Mouse (Mus musculus): ENCODE measurements around the gene Vtcn1.

The Vtcn1 gene

DNA sequence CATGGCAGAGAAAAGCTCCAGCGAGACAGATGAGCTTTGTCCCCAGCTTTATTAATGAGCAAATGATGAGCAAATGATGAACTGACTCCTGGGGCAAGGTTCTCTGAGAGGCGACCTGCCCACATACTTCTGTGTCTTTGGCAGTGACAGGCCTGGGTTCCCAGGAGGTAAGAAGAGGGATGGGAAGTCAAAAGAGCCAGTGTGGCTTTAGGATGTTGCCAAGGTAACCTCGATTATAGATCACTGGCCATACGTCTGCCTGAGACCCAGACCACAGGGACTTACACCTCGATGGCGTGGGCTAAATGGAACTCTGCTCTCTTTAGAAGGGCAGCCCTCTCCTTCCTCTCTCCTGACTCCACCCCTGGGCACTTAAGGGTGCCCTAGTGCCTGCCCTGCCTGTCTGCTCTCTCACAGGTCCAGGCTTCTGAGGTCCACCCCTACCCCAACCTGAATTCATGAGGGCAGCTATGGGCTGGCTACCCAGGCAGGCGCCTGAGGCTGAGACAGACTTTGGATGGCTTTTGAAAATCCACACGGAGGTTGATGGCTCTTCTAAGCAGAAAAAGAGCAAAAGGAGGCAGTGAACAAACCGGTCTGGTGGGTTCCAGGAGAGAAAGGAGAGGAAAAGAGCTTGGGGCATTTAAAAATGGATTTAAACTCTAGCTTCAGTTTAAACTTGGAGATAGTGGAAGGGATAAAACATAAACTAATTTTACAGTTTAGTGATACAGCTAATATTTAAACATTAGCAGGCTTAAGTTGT lies 31.0 kb downstream of the Vtcn1 start:
- no peak for DNase-seq (ENCODE audit: low read depth, low spot score)

DNA sequence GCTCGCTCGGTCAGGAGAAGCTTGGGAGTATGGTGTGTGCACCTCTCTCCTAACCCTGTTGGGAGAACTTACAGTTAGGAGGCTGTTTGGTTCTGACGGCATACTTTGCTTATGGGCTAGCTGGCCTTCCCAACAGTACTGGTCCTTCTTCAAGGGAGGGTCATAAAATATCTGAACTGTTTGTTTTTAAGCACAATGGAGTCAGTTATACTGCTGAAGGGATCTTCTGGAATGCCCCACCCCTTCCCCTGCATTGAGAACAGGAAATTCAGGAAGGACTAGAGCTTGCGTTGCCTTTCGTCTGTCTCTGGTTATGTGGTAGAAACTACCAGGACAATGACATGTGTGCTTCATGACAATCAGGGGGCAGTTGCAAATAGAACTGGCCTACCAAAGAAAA lies 31.9 kb downstream of the Vtcn1 start:
- no peak for DNase-seq (ENCODE audit: low read depth, low spot score)

- no peak for DNase-seq (ENCODE audit: low read depth, low spot score)
These were observed 33.2 kb downstream of the Vtcn1 start for GRCm38 (mm10) chr3:100858334-100859002.

GRCm38 (mm10) chr3:100861307-100862303 lies 36.3 kb downstream of the Vtcn1 start:
- DNase-seq (ENCODE audit: low read depth, low spot score): no peak

DNA sequence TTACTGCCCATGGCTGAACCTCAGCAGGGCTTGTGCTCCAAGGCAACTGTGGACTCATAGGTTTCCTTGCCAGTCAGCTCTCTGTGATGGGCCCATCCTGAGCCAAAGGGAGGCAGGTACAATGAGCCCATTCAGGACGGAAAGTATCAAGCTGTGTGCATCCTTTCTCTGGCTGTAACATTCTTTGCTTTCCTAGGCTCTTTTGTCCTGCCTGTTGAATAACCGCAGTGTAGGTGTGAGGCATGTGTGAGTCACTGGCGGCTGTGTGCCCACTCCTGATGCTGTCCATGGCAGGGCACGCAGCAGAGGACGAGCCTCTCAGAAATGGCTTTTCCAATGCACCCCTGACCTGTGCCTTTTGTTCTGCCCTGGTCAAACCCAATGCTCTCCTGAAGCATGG lies 41.7 kb downstream of the Vtcn1 start:
- DNase-seq (ENCODE audit: low read depth, low spot score): peak; percentile 86

GRCm38 (mm10) chr3:100877057-100877456 lies 51.8 kb downstream of the Vtcn1 start:
- no peak for DNase-seq (ENCODE audit: low read depth, low spot score)

DNA sequence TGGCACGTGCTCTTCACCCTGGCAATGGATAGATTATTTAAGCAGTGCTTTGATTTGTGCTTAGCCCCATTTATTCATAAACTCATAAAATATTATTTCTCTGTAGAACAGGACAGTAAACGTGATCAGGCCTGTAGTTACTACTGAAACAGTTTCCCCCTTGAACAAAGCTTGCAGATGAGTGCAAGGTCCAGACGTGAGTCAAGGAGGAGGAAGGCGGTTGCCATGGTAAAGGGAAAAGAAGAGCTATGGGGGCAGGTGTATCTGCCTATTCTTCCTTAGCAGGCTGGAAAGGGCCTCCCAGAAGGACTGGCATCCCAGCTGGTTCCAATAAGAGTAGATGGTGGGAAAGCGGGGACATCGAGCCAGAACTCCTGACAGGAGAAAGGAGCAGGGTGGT lies 56.1 kb downstream of the Vtcn1 start:
- no peak for DNase-seq (ENCODE audit: low read depth, low spot score)

DNA sequence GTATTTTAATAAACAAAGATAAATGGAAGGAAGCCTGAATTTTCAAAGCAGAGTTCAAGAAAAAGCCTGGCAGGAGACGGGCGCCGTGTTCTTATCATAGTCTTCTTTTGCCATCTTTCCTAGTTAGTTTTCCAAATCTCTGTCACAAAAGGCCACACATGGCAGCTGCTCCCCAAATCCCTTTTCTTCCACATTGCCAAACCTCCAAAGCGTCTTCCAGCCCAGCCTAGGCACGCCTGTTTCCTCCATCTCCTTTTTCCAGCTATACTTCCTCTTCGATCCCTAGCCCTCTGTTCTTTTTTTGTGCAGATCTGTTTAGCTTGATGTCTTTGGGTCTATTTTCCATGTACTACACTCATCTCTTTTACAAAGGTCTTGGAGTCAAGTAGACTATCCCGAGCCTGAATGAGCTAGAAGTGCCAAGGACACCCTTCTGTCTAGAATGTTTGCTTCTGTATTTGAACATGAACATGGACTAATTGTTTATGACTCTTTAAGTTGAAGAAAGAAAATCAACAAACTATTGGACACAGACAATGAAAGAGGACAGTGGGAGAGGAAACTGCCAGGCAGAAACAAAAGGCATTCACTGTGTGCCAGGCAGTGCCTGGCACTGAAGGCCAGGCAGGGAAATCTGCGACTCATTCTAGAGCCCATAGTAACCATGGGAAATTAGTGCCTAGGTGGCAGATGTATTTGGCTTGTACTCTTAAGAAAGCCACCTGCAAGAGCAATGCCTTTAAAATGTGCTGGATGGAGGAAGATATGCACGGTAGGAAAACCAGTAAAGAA lies 56.8 kb downstream of the Vtcn1 start:
- DNase-seq (ENCODE audit: low read depth, low spot score): no peak

- no peak for DNase-seq (ENCODE audit: low read depth, low spot score)
These were observed 64.0 kb downstream of the Vtcn1 start for GRCm38 (mm10) chr3:100889234-100889633.

DNA sequence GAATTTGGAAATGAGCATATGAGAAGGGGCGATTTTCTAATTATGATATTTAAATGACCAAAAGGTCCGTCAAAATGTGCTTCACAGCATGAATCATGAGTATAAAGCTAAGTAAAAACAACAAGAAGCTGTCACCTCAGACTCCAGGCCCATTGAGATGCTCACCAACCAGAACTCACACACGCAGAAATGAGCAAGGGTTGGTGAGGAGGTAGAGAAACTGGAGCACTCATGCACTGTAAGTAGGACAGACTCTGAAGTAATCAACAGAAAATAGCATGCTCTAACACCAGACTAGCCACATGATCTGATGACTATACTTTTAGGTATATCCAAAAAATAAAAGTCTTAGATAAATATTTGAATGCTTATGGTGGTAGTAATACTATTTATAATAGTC lies 65.1 kb downstream of the Vtcn1 start:
- DNase-seq (ENCODE audit: low read depth, low spot score): no peak

DNA sequence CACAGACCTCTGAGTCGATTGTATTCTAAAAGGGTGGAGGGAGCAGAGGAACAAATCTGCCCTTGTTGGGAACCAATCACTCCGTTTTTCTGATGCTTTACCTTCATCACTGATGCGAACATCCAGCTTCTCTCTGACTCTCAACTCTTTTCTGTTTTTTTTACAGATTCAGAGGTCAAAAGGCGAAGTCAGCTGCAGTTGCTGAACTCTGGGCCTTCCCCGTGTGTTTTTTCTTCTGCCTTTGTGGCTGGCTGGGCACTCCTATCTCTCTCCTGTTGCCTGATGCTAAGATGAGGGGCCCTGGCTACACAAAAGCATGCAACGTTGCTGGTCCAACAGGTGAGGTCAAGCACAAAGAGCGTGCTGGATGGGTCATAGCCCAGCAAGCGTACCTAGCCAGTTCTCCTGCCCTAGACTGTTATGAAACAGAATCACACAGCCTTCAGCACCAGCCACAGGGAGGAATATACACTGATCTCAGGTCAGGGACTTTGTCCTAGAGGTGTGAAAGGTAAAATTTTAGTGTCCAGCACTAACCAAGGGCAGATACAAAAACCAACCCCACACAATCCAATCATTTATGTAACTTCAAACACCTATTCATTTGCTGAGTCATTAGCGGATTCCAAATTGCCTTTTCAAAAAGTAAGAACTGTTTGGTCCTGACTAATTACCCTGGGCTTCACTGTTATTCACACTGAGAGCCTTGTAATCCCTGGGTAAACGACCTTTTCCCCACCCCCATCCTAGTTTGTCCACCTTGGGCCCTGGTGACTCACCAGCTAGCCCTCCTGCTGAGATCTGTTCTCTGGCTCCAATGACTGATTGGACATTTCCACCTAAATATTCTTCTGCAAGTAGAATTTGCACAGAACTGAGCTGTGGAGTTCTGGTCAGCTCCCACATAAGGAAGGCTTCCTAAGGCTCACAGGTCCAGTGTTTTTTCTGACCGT lies 67.4 kb downstream of the Vtcn1 start:
- peak; percentile 16 for DNase-seq (ENCODE audit: low read depth, low spot score)

GRCm38 (mm10) chr3:100895500-100895899 lies 70.2 kb downstream of the Vtcn1 start:
- no peak for DNase-seq (ENCODE audit: low read depth, low spot score)

DNA sequence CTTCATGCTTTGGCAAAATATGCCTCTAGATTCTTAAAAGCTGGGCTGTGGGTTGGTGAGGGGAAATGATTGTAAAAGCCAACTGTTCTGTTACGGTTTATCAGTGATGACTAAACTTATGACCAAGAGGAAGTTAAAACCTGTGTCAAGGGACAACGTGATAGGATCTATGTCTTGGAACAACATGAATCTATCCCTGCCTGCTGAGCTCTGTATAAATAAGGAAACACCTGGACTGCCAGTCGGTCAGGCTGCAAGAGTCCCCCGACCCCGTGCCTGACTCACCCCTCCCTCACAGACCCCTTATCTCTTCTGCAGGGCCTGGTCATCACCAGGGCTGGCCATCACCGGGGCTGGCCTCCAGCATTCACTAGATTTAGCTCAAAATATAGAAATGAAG lies 80.9 kb downstream of the Vtcn1 start:
- DNase-seq (ENCODE audit: low read depth, low spot score): no peak

- peak; percentile 41 for DNase-seq (ENCODE audit: low read depth, low spot score)
These were observed 81.7 kb downstream of the Vtcn1 start for GRCm38 (mm10) chr3:100906916-100907315.

DNA sequence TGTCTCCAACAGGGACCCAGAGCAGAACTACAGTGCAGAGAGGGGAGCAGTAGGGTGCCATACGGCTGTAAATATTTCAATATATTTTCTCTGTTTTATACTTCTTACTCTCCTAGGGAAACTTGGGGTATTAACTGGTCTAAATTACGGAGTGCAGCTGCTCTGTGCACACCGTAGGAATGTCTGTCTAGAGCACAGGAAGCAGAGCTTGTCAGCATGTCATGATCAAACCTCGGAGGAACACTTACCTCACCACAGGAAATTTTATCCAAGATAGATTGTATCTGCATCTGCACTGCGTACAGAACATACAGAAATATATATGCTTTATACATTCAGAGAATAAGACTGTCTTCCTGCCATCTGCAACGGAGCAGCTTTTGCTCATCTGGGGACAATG lies 83.3 kb downstream of the Vtcn1 start:
- no peak for DNase-seq (ENCODE audit: low read depth, low spot score)

- DNase-seq (ENCODE audit: low read depth, low spot score): no peak
These were observed 85.4 kb downstream of the Vtcn1 start for GRCm38 (mm10) chr3:100910621-100911020.

GRCm38 (mm10) chr3:100911026-100911425 lies 85.8 kb downstream of the Vtcn1 start:
- DNase-seq (ENCODE audit: low read depth, low spot score): no peak

DNA sequence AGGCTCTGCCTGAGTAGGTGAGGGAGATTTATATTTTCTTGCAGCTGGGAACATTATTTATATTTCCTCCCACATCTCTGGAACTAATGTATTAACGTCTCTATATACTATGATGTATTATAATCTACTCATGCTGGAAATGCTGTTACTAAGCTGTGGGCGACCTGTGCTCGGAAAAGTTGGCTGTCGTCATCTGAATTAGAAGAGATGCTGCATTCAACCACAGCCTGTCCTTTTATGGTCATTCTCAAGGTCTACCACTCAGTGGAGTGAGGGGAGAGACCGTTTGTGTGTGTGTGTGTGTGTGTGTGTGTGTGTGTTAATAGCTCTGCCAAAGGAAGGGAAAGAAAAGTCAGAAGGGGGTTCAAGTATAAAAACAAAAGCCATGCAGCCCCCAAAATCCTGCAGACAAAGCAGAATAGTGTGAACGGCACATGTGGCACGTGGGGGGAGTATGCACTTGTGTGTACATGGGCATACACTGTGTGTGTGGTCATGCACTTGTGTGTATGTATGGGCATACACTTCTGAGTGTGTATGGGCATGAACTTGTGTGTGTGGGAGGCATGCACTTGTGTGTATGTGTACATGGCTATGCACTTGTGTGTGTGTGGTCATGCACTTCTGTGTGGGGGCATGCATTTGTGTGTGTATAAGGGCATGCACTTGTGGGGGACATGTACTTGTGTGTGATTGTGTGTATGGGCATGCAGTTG lies 86.4 kb downstream of the Vtcn1 start:
- DNase-seq (ENCODE audit: low read depth, low spot score): no peak

DNA sequence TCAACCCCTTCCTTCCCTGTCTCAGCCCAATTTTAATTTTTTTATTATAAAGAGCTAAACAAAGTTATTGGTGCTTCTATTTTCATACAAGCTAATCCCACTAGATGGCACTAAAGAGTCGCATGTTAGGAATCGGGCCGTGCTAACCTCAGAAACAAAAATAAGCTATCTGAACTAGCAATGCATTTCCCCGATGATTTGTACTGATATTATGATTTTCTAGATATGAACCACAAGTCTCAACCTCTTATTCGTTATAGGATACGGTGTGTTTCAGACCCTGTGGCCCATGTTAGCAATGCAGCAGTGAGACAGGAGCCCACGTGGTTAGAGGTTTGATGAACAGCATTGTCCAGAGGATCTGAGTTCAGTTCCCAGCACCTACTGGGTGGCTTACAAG lies 91.6 kb downstream of the Vtcn1 start:
- peak; percentile 58 for DNase-seq (ENCODE audit: low read depth, low spot score)
